Mouse (Mus musculus): Measurements from ENCODE around the gene Olfr147.
"Not testable (repeated sequence)": the region's sequence is repeated elsewhere in the genome, so short reads cannot be mapped to it uniquely, and the experiment has no call there.

The Olfr147 gene

GRCm38 (mm10) chr9:38401398-38401797 is at the start of gene Olfr147:
TSS of gene Olfr147 (plus strand) at chr9:38401698.
- no peak for DNase-seq (ENCODE audit: low read depth in 1 of 2, low spot score in 2 of 2)

DNA sequence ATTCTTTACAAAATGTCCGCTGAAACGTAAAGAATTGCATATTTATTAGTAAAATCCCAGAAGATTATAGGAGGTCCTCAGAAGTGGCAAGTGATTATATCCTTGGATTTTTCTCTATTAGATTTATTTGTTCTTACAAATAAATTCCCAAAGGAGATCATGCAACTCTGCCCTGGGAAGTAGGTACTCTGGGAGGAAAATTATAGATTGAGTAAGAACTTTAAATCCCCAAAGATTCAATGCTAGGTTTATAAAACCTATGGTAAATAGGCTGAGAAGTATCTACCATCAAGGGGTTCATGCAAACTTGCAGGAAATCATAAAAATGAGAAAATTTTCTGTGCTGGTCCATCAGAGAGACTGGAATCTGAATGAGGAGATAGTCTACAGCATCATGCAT is 34.9 kb upstream of the Olfr147 start, which contains the start of gene Olfr250:
Gene Olfr250 (plus strand): TSS at position 301 of the 400 bp plus-strand sequence.
- no peak for DNase-seq (ENCODE audit: low read depth in 1 of 2, low spot score in 2 of 2)

- no peak for DNase-seq (ENCODE audit: low read depth in 1 of 2, low spot score in 2 of 2)
Measured at GRCm38 (mm10) chr9:38376786-38377185, 24.7 kb upstream of the Olfr147 start, which contains the start of gene Olfr251. TSS of gene Olfr251 (plus strand) at chr9:38377086.

GRCm38 (mm10) chr9:38407502-38407901 is 6.0 kb downstream of the Olfr147 start:
- DNase-seq (ENCODE audit: low read depth in 1 of 2, low spot score in 2 of 2) = not testable (repeated sequence)

GRCm38 (mm10) chr9:38413502-38413901 is 12.0 kb downstream of the Olfr147 start:
- not testable (repeated sequence) for DNase-seq (ENCODE audit: low read depth in 1 of 2, low spot score in 2 of 2)

GRCm38 (mm10) chr9:38423801-38424200 is 22.3 kb downstream of the Olfr147 start:
- no peak for DNase-seq (ENCODE audit: low read depth in 1 of 2, low spot score in 2 of 2)

DNA sequence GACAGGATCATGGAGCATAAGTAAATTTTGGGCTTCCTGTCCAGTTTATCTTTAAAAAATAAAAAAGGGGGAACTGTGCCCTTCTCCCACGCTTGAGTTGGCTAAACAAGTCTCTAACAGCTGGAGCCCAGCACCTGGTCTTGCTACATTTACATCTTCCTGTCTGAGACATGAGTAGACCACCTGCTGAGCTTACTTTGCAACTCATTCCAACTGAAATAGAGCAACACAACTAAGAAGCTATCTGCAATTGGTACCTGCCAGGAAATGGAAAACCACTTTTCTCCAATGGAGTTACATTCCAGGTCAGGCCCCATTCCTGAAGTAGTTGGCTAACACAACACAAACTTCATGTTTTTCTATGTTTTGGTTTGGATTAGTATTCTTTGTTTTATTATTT is 25.5 kb downstream of the Olfr147 start:
- no peak for DNase-seq (ENCODE audit: low read depth in 1 of 2, low spot score in 2 of 2)

DNA sequence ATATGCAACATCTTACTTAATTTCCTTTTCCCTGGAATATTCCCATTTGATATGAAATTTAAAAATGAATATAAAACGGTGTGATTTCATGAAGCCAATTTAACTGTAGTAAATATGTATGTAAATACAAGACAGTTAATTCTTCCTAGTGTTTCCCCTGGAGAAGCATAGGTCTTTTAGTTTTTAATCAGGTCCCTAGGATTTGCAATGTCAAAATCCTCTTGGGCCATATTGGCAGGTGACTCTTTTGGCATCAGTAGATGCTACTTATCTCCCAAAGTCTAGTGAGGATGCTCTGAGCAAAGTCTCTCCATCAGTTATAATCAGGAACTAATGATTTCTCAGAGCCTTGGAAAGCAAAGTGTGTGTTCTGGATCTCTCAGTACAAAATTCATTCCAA is 27.7 kb downstream of the Olfr147 start, which contains the start of gene Olfr901:
Gene Olfr901 (plus strand): TSS at position 301 of the 400 bp plus-strand sequence.
- no peak for DNase-seq (ENCODE audit: low read depth in 1 of 2, low spot score in 2 of 2)

DNA sequence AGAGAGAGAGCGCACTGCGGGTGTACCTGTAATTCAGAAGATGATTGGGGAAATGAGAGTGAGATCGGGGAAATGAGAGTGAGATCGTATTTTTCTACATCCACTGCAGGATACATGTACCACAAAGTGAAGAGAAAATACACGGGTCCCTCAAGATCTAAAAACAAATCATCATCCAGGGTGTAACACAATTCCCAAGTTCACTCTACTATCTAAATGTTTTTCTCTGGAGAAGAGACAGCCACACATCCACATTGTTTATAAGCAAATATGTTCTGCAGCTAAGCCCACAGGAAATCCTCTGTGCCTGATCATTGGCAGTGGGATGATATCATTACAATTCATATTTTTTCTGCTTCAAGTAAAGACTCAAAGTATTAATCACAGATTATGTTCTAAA is 45.9 kb downstream of the Olfr147 start, which contains the start of gene Olfr902:
Gene Olfr902 (plus strand): TSS at position 301 of the 400 bp plus-strand sequence.
- no peak for DNase-seq (ENCODE audit: low read depth in 1 of 2, low spot score in 2 of 2)

Data from monocyte, adult 2 months (primary cell).